Mouse (Mus musculus) liver, adult 2 months (tissue): Measurements from ENCODE around the gene Adap1.

Experiments
- CTCF ChIP-seq: fragments of 200-500 bp; IDR thresholded peaks from 2 replicates; pipeline ENCODE4 v1.5.1; 2011; ENCODE audit warnings: low read depth, low read length, control low read depth
- POLR2A ChIP-seq: fragments of 200-500 bp; IDR thresholded peaks from 2 replicates; pipeline ENCODE4 v1.6.1; 2011; ENCODE audit warnings: low read length, control low read depth; ENCODE audit not compliant: insufficient read depth; ENCODE audit errors: extremely low read depth

GRCm38 (mm10) chr5:139229716-139230115 lies 95.7 kb downstream of the Adap1 start:
- TF ChIP-seq POLR2A (no peak), CTCF (no peak)
